Mouse (Mus musculus): ENCODE measurements at regions not wholly inside any gene's neighbourhood (a gene's known extent, or its start where the extent isn't known, plus 50 kb on each side); places are given as distances from the start of the nearest gene placed in this dataset.

- TF ChIP-seq CTCF (IDR thresholded peaks at IDR 0.05; ENCODE audit: borderline replicate concordance, insufficient read depth, low read depth, low read length) (no peak), POLR2A (IDR thresholded peaks at IDR 0.05; ENCODE audit: borderline replicate concordance, insufficient read depth, low read length) (no peak)
Measured at GRCm38 (mm10) chr2:75451846-75452267, 207.2 kb upstream of the Hnrnpa3 start.
